Mouse (Mus musculus) spleen, adult 2 months (tissue): ENCODE measurements at regions not wholly inside any gene's neighbourhood (a gene's known extent, or its start where the extent isn't known, plus 50 kb on each side); places are given as distances from the start of the nearest gene placed in this dataset.

Experiments
- CTCF ChIP-seq: fragments of 200-500 bp; IDR thresholded peaks from 2 replicates; pipeline ENCODE4 v1.5.1; 2011; ENCODE audit warnings: mild to moderate bottlenecking, inconsistent platforms; ENCODE audit not compliant: insufficient read depth, insufficient read length, insufficient replicate concordance; ENCODE audit errors: extremely low read depth
- POLR2A ChIP-seq: fragments of 200-500 bp; IDR thresholded peaks from 2 replicates; pipeline ENCODE4 v1.6.1; 2011; ENCODE audit warnings: low read depth, low read length, inconsistent platforms

GRCm38 (mm10) chr11:113014186-113015010 is 232.4 kb downstream of the Sox9 start:
- TF ChIP-seq CTCF (no peak), POLR2A (no peak)
